Mouse (Mus musculus): Measurements from ENCODE around the gene Rabgap1l.

GRCm38 (mm10) chr1:160441161-160441560 is 351.9 kb downstream of the Rabgap1l start:
- TF ChIP-seq CTCF (IDR thresholded peaks at IDR 0.05; ENCODE audit: low read depth, low read length) (no peak), TAL1 (conservative IDR thresholded peaks at IDR 0.05; ENCODE audit: low read depth, low read length) (no peak), GATA1 (IDR thresholded peaks at IDR 0.05; ENCODE audit: borderline replicate concordance, low read length) (no peak), GATA2 (IDR thresholded peaks at IDR 0.05; ENCODE audit: borderline replicate concordance, low read depth, low read length) (no peak)

Measured in G1E (cell line).